Mouse (Mus musculus): ENCODE results near the gene Atl1.

Atl1 gene

DNA sequence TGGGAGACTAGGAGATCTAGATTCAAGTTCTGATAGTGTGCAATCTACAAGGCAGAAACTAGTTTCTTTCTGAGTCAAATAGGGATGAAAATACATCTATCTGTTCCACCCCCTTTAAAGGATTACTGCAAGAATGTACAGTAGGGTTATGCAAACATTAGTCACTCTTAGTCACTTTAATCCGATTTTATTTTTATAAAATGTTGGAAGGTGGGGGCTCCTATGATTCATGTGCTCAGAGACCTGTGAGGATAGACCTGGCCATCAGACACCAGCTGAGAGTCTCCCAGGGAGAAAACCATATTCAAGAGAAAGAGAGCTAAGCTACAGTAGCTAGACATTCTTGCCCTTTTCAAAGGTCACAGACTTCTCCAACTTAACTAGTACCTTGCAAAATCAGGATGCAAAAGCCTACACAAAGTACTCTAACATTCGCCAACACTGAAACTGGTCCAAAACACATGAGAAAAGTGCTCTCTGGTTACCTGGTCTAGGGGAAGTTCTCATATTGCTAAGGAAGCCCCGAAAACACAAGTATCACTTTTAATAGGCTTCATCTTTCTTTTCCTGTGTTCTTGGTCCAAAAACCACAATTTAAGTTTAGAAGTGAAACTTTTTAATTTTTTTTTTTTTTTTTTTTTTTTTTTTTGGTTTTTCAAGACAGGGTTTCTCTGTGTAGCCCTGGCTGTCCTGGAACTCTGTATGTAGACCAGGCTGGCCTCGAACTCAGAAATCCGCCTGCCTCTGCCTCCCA lies 7.1 kb upstream of the Atl1 start:
- DNase-seq, result no peak

DNA sequence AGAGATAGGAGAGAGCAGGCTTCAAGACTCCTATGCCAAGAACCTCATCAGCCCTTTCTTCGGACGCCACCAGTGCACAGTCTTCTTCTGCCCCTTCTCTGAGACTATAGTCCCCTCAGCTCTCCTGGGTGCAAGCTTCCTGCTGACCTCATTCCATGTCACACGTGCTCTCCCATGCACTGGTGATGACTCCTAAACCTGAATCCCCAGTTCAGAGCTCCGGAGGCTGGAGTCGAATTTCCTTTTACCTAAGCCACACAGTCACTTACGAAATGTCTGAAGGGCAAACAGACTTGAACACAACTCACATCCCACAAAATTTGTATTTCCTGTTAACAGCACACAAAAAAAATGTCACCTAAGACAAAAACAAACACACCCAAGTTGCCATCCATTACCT lies 4.6 kb upstream of the Atl1 start:
- DNase-seq, result no peak

DNA sequence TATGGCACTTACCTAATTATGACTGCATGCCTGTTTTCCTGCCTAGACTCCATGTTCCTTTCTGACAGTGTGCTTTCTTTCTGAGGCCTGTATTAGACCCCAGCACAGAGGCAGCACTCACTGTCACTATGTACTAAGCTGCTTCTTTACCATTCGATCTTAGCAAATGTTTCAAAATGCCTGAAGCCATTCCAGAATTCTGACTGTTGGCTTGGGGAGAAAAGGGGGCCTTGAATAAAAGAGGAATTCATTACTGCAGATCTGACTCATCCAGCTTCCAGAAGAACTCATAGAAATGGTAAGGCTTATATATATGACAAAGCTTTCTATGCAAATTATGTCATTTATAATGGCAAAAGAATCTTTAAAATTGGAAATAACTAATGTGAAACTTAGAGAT lies 4.1 kb upstream of the Atl1 start:
- no peak for DNase-seq

DNA sequence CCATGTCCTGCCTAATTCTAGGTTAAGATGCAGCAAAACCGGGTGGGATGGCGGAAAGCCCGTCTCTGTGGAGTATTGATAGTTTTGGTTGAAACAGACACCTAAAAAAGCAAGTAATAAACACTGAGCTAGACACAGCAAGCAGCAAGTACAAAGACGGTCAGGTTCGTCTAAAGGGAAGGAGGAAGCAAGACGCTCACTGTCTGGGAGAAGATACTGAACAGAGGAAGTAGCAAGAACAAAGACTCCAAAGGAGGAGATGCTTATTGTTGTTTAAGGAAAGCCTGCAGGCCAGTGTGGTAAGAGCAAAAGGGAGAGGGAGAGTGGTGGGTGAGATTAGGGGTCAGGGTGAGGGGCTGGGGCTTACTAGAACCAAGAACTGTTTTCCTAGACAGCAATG lies 2.4 kb upstream of the Atl1 start:
- DNase-seq, result peak in 1 of 2 experiments; percentile 12

DNA sequence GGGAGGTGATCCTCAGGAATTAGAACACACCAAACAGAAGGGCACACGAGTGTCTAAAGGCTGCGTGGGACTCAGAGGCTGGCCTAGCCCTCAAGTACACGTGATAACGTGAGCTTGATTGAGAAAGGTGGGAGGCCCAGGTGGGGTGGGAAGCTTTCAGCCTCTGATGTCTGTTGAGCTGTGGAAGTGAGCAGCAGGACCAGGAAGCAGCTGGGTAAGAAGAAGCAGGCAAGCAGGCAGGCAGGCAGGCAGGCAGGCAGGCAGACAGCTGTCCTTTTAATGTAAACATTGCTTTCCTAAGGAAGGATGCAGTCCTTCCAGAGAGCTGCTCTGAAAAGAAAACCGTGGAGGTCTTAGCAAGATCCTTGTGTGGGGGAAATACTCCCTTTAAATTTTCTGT lies 1.9 kb upstream of the Atl1 start:
- peak in 1 of 2 experiments; percentile 9 for DNase-seq

DNA sequence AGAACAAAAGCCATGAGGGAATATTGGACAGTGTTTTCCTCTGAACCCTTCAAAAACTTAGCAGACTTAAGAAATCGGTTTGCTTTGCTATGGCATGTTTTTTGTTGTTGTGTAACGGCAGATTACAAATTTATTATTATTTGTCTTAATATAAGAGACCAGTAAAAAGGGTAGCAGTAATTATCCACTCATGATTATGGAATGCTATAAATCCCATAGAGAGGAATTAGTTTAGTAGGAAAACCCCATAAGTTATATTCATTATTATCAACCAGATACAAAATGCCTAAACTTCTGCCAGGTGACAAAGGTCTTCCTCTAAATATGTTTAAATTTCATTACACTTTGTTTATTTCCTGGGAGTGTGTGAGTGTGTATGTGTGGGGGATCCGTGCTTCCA lies 693 bp upstream of the Atl1 start:
- DNase-seq, result no peak

DNA sequence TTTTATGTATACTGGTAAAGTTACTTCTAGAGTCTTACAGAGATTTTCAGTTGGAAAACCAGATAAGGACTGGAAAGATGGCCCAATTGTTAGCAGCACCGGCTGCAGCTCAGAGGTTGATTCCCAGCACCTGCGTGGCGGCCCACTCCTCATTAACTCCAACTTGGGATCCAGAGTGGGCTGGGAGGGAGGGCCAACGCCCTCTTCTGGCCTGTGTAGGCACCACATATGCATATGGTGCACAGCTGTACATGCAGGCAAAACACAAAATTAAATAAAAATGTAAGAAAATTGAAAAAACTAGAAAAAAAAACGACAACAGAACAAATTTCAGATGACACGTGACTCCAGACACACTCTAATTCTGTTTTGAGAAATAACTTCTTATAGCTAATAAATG lies 1.5 kb downstream of the Atl1 start:
- DNase-seq, result peak; percentile 6 to 29

DNA sequence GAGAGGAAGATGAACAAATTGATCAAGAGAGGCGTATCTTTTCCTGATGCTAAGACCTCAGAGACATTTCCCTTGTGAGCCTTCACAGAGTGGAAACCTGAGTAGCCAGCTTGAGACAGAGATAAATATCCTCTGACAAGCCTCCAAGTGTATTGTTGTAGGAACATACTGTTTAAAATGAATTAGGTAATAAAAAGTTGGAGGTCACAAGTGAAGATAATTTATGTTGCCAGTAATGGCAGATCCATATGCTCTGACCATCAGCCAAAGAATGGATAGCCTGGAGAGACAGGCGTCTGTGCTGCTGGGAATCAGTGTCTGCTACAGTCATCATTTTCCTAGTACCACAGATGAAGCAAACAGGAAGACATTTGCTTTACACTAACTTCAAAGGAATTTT lies 2.6 kb downstream of the Atl1 start:
- no peak for DNase-seq

DNA sequence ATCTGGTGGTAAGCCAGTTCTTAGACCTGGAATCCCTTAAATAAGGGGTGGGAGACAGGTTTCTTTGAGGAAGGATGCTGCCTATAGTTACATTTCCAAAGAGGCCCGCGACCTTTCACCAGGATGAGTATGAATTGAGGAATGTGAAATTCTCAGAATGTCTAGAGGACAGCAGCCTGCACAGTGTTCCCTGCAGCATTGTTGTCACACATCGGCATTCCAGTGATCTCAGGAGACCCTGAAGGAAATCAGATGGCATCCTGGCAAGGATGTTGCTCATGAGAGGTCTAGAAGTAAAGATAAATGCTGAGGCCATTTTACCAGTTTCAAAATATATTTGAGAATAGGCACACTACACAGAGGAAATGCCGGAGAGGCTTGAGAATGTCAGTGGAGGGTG lies 5.7 kb downstream of the Atl1 start:
- no peak for DNase-seq

DNA sequence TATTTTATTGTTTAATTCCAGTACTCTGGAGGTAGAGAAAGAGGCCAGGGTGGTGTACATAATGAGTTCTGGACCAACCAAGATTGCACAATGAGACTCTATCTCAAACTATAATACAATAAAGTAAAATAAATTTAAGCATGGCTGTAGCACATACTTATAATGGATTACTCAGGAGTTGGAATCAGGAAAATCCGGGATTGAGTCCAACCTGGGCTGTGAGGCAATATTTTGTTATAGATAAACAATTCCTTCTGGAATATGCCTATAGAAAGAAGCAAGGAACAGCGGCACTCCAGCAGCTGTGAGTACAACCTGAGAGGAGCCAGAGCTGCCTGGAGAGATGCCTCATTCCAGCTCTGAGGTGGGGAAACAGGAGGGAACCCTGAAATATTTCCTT lies 12.6 kb downstream of the Atl1 start:
- DNase-seq, result no peak

DNA sequence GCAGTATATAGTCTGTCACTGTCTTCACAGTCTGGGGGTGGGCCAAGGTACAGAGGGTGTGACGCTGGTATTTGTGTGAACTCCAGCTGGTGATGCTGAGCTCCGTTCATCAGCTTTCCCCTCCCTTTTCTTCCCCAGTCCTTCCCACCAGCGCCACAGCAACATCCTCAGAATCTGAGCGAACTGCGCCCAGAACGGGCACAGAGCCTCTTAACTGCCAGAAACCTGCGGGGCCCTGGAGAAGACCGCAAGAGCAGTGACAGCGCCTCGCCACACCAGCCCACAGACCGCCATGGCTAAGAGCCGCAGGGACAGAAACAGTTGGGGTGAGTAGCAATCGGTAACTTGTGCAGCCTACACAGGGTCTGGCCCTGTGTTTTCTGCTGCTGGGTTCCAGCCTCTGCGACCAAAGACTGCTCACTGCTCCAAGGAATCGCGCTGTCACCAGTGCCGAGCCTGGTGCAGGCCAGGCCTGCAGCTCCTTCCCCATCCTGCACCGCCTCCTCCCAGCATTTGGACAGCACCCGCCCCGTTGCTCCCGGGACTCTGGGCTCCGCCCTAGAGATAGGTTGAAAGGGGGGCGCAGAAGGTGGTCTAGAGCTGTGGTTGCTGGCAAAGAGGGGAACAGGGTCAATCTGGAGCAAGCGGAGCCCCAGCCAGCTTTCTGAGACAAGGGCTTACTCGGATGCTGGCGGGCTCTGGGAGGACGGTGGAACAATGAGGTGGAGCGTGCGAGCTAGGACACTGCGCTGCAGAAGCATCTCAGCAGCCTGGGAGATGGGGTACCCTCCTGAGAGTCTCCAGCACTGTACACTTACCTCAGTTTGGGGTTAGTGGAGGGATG lies 15.5 kb downstream of the Atl1 start:
- DNase-seq, result no peak

DNA sequence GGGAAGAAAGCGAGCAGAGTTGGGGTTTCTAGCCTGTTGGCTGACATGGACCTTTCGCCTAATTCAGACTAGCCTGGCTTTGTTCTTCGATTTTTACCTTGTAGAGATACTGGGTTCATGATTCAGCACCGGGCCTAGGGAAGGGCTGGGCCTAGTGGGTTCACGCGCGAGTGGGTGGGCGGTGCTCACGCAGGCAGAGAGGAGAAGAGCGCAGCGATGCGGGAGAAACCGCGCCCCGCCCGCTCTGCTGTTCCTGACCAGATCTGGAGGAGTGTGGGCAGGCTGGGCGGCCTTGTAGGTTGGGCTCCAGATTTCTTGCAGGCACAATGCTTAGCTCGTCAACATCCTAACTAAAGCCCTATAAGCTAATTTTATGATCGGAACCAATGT lies 16.1 kb downstream of the Atl1 start:
- no peak for DNase-seq

DNA sequence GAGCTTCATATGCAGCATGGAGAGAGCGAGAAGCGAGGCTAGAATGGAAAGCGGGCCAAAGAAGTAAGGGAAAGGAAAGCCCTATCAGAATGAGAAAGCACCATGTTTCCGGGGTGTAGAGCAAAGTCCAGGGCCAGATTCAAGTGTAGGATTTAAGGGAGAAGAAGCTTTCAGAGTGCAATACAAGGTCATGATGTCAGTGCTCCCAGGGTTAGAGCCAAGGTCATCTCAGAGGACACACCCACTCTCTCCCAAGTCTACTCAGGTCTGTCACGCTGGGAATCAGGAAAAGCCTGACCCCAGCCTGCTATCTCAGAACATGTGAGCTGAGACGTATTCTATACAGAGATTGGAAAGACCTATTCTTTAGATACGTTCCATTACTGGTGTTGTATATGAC lies 19.5 kb downstream of the Atl1 start:
- no peak for DNase-seq

DNA sequence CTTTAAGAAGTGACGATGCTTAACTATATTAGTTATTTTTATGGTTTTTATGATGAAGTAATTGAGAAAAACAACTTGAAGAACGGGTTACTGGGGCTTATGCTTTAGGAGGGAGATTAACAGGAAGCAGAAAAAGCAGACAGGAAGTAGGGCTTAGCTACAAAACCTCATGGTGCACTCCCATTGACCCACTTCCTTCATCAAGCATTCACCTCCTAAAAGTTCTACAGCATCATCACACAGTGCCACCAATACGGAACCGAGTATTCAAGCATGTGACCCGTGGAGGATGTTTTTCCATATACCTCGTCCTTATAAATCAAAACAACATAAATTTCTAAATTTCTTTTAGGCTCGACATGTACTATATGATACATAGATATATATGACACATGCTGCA lies 20.3 kb downstream of the Atl1 start:
- no peak for DNase-seq

DNA sequence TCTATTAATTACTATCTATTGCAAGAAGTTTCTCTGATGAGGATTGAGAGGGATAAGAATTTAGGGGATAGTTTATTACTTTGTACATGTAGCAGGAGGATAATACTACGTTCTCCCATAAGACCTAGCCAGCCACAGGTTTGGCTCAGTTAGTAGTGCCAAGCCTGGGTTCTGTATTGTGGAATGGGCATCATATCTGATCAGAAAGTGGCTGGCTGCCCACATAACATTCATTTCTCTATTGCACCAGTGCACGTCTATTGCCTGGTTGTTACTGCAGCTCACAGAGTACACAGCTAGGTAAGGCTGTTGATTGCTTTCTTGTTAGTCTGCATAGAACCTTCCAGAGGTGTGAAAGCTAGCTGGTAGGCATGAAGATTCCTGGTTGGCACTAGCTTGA lies 25.5 kb downstream of the Atl1 start:
- no peak for DNase-seq

DNA sequence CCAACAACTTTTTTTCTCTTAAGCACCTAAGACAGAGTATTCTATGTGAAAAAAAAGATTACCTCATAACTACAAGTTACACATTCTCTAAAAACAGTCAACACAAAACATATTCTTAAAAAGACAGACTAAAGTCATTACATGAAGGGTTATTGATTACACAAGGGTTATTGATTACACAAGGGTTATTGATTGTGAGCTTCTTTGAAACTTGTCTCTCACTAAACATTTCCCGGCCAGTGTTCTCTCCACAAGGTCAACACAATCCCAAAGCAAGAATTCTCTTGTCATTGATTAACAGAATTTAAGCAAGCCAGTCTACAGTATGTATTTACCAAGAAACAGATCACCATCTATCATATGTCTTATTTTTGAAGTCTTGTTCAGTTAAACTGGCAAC lies 29.7 kb downstream of the Atl1 start:
- DNase-seq, result no peak

DNA sequence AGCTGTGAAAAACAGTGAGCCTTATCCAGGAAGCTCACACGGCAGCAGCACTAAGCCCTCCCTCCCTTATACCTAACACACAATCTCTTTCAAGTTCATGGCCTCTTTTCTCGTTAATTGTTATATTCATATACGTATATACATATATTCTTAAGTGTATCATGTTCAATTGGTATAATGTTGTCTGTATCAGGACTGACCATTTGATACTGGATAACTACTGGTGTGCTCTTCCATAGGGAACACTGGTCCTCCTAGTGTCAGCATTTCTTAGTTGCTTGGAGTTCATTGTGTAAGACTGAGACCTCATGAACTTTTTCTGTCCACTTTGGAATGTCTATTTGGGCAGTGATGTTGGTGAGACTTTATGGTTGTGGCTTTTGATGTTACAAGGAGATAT lies 30.7 kb downstream of the Atl1 start:
- DNase-seq, result no peak

DNA sequence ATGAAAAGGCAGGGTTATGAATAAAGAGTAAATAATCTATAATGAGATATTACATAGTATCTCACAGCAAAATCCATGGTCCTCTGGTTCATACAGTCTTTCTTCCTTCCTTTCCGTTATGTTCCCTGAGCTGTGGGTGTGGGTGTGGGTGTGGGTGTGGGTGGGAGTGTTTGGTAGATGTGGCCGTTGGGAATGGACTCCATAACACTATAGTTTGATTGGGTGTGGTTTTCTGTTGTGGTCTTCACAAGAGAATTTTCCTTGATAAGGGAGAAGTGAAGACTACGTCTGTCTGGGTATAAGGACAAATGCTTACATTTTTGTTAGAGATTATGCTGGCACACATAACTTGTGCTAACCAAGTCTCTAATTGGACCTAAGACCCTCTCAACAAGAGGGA lies 31.2 kb downstream of the Atl1 start:
- no peak for DNase-seq

DNA sequence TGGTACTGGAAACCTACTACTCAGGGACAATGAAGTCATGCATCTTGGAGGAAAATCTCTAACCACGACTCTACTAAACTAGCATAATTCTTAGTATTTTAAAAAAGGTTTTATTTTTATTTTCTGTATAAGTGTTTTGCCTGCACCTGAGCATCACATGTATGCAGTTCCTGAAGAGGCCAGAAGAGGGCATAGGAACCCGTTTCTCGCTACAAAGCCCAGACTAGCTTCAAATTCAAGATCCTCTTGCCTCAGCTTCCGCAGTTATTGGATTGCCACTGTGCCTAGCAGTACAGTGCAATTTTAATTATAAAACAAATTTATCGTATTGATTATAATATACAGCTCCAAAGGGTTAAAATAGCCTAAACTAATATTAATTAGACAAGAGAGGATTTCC lies 31.6 kb downstream of the Atl1 start:
- peak; percentile 52 to 61 for DNase-seq

DNA sequence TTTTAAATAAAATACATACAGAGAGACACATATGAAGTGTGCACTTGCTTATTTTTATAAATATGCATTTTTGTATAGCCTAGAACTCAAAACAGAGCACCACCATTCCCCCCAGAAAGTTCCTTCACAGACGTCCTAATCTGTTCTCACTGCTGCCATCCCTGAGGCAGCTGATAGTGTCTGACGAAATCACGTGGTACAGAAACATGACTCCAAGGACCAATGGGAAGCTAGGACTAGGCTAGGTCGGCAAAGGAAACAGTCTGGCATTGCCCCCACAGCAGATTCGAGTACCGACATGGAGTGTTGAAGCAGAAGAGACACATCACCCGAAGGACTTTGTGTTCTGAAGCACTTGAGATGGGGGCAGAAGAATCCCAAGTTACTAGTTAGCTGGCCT lies 34.3 kb downstream of the Atl1 start:
- no peak for DNase-seq

DNA sequence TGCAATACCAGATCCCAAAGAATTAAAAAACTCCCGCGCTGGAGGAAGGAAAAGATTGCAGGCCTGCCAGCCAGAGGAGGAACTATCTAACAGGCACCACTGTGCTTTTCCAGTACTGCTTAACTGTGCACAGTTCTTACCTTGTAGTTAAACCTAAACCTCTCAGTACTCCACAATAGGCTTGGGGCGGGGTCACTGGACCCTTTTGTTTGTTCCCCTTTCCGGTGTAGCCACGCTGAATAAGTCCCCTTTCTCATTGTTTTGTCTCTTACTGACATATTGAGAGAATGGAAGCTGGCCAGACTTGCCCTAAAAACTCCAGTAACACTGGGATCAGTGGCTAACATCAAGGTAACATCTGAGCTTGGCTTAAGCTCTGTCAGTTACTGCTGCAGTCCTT lies 45.3 kb downstream of the Atl1 start:
- DNase-seq, result no peak

DNA sequence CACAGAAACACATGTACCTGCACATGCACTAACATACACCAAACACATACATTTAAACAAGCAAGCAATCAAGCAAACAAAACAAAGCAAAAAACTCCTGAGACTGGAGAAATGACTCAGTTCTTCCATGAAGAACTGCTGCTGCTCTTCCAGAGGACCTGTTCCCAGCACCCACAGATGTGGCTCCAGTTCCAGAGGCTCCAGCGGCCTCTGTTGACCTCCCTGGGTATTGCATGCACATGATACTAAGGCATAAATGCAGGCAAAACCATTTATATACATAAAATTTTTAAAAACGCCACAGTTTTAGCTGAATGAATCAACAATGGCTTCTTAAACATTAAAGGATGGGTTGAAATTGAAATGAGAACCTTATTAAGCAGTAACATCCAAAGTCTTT lies 46.9 kb downstream of the Atl1 start:
- peak; percentile 48 to 55 for DNase-seq

DNA sequence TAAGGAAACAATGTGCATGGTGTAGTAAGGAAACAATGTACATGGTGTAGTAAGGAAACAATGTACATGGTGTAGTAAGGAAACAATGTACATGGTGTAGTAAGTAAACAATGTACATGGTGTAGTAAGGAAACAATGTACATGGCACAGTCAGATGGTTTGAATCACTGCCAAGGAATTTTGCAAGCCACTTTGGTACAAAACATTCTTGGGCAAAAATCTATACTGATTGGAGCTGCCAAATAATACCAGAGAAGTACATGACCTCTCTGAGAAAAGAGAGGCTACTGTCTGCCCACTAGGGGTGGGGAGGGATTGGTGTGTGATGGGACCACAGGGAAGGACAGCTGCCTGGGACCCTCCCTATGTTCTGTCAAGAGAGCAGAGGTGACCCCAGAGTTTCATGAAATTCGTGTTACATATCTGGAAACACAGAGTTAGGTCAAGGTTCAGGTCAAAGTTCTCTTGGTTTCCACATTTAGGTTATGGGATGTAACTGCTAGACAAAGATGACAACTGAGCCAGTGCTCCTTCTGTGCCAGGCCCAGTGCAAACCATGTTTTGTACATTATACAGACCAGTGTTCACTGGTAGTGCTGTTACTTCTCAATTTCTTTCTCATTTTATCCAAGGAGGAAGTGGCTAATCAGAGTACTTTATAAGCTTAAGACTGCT lies 49.4 kb downstream of the Atl1 start:
- no peak for DNase-seq

DNA sequence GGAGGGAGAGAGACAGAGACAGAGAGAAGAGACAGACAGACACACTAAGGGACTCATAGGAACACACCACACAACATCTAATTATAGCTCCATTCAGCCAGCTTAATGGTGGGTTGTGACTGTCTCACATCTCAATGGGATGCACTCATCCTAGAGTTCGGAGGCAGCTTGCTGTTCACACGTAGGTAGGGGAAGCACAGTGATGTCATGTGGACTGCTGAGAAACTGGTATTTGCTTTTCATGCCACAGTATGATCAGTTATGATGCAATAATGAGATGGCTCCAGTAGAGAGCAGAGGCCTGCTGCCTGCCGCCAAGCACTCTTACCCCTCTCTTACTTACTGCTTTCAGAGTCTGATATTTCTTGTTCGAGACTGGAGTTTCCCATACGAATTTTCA lies 53.4 kb downstream of the Atl1 start:
- no peak for DNase-seq

All from B cell, adult 2 months (primary cell).